Mouse (Mus musculus): ENCODE measurements around the gene Dlgap4. TPM values are rescaled to one million over a fixed set of nuclear protein-coding genes. Genes with fewer than 3 reads are reported as not detected.

The Dlgap4 gene
- polyA plus RNA-seq, 1 experiment from 2014 or later, result 70.0 TPM

DNA sequence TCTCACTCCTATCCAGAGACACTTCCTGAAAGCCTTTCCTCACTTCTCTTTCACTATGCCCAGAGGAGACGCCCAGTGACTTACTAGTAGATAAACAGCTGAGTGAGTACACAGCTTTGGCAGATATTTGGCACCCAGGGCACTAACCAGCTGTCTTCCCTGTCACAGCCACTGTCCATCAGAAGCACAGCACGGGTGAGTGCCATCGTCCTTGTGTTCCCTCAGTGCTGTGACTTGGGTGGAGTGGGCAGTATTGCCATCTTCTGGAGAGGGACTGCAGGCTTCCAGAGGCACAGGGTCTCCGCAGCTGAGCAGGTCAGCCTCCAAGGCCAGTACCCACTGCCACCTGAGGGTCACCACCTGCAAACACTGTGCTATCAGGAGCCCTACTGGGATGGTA lies 73.2 kb downstream of the Dlgap4 start:
- no peaks in the 10 kb centered on the region for H3K36me3 ChIP-seq
- peaks cover 26% of the 10 kb centered on the region for H3K27me3 ChIP-seq
- no peak overlapping the region for H3K4me2 ChIP-seq
- no peak overlapping the region for H3K9ac ChIP-seq
- no peak overlapping the region for H3K27ac ChIP-seq
- H3K4me3 ChIP-seq (replicated peaks), result no peak overlapping the region
- H3K9me3 ChIP-seq (replicated peaks), result no peaks in the 10 kb centered on the region
- ATAC-seq (replicated peaks; ENCODE audit: low FRiP score), result no peak
- 70% methylated on average over 4 of the region's 4 CpGs for WGBS
- peaks cover 8% of the 10 kb centered on the region for H3K4me1 ChIP-seq

DNA sequence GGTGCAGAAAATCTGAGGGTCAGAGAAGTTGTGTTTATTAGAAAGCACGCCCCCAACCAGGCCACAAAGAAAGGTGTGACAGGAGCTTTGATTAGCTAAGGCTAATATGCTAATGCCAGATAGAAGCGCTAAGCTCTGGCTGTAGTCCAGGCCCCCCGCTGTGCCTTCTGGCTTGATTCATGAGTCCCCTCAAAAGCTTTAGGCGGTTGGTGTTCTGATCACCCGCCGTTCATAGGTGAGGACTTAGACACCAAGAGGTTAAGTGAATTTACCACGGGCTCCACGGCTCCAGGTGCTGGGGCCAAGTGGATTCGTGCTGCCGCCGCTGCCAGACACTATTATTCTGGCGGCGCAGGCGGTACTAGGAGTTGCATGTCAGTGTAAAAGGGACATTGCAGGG lies 75.1 kb downstream of the Dlgap4 start:
- H3K4me3 ChIP-seq (replicated peaks), result no peak overlapping the region
- no peak overlapping the region for H3K9ac ChIP-seq
- H3K4me1 ChIP-seq, result no peaks in the 10 kb centered on the region; the same call in 1 of the 2 replicates
- H3K27ac ChIP-seq, result no peak overlapping the region
- H3K9me3 ChIP-seq (replicated peaks), result no peaks in the 10 kb centered on the region
- H3K36me3 ChIP-seq, result no peaks in the 10 kb centered on the region
- H3K27me3 ChIP-seq, result peaks cover 26% of the 10 kb centered on the region
- 5% methylated on average over 14 of the region's 14 CpGs for WGBS
- no peak for ATAC-seq (replicated peaks; ENCODE audit: low FRiP score)
- no peak overlapping the region for H3K4me2 ChIP-seq

DNA sequence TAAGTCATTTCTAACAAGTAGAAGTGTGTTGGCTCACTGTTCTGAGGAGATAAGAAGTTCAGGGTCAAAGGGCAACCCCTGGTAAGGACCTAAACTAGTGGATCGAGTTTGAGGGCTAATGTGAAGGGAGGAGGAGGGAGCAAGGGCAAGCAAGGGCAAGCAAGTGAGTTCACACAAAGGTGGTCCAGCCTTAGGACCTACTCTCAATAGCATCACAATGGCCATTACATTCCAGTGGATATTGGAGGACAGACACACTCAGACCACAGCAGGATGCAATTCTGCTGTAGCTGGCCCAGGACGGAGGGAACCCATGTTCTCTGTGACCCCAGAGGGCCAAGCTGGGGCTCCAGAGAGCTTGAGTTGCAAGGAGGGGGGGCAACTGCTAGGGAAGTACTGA lies 77.3 kb downstream of the Dlgap4 start:
- Histone ChIP-seq H3K4me1 (peaks cover 8% of the 10 kb centered on the region; the same call in 1 of the 2 replicates), H3K9me3 (replicated peaks) (no peaks in the 10 kb centered on the region), H3K36me3 (no peaks in the 10 kb centered on the region), H3K27ac (no peak overlapping the region), H3K27me3 (peaks cover 26% of the 10 kb centered on the region), H3K9ac (no peak overlapping the region), H3K4me2 (no peak overlapping the region), H3K4me3 (replicated peaks) (no peak overlapping the region)
- WGBS, result 32% methylated on average over 2 of the region's 2 CpGs
- no peak for ATAC-seq (replicated peaks; ENCODE audit: low FRiP score)

DNA sequence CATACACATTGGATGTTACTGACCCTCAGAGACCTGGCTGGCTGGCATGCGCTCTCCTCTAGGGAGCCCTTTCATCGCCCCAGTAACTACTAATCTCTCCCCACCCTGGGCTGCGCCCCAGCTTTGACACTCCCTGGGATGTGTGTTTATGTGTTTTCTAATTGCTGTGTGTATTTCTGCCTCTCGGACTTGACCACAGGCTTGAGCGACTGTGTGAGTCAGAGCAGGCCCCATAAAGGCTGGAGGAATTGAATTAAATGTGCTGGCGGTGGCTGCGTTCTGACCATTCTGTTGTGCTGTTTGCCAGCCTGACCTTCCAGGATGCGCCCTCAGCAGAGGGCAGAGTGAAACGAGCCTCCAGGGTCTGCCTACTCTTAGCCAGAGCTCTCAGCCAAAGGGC lies 78.2 kb downstream of the Dlgap4 start:
- H3K9ac ChIP-seq, result no peak overlapping the region
- no peak overlapping the region for H3K4me2 ChIP-seq
- no peak overlapping the region for H3K4me3 ChIP-seq (replicated peaks)
- H3K9me3 ChIP-seq (replicated peaks), result no peaks in the 10 kb centered on the region
- H3K36me3 ChIP-seq, result no peaks in the 10 kb centered on the region
- H3K27me3 ChIP-seq, result peaks cover 26% of the 10 kb centered on the region
- H3K27ac ChIP-seq, result no peak overlapping the region
- peaks cover 8% of the 10 kb centered on the region; the same call in 1 of the 2 replicates for H3K4me1 ChIP-seq
- 58% methylated on average over 9 of the region's 9 CpGs for WGBS
- ATAC-seq (replicated peaks; ENCODE audit: low FRiP score), result no peak

DNA sequence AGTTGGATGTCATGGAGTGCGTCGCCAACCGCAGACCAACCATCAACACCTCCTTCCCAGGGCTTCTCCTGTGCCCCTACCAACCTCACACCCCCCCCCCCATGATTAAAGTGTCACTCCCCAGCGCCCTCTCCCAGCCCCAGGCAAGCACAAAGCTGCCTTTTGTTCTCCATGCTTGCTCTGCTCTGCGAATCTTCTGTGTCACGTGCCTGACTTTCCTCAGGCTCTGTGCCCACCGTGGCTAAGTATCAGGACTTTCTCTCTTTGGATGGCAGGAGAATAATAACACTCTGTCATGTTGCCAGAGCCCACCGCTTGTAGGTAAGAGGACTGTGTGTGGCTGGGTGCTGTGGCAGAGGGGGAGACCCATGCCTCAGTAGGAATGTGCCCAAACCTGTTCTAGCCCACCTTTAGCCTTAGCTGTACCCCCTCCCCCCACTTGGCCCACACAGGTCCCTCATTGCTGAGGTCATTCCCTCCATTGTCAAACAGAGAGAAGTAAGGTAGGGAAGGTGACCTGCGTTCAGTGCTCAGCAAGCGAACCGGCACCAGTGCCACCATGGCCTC lies 79.8 kb downstream of the Dlgap4 start:
- Histone ChIP-seq H3K4me3 (replicated peaks) (no peak overlapping the region), H3K27ac (no peak overlapping the region), H3K9ac (no peak overlapping the region), H3K4me2 (no peak overlapping the region), H3K27me3 (peaks cover 19% of the 10 kb centered on the region), H3K36me3 (no peaks in the 10 kb centered on the region), H3K9me3 (replicated peaks) (no peaks in the 10 kb centered on the region), H3K4me1 (peaks cover 8% of the 10 kb centered on the region; the same call in 1 of the 2 replicates)
- 0 out of 2 replicates have a peak, but pooled peaks have one; percentile 54 for ATAC-seq (replicated peaks; ENCODE audit: low FRiP score)
- 71% methylated on average over 11 of the region's 11 CpGs for WGBS

DNA sequence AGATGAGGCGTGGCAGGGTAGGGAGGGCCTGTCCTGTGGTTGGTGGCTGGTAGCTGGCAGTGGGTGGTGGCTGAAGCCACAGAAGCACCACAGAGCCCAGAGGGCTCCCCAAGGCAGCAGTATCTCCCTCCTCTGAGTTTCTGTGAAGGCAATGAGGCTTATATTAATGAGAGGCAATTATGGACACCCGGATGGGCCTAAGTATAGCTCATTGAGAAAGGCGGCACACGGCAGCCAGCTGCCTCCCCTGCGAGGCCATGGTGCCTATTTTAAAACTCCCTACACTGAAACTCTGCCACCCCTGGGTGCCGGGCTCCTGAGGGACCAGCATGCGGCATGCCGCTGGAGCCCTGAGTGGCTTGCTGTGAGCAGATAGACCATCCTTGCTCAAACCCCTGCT lies 83.8 kb downstream of the Dlgap4 start:
- Histone ChIP-seq H3K4me2 (no peak overlapping the region), H3K36me3 (no peaks in the 10 kb centered on the region), H3K4me3 (replicated peaks) (no peak overlapping the region), H3K27me3 (no peaks in the 10 kb centered on the region), H3K4me1 (peaks cover 8% of the 10 kb centered on the region; the same call in 1 of the 2 replicates), H3K27ac (no peak overlapping the region), H3K9ac (no peak overlapping the region), H3K9me3 (replicated peaks) (no peaks in the 10 kb centered on the region)
- ATAC-seq (replicated peaks; ENCODE audit: low FRiP score), result no peak
- 88% methylated on average over 8 of the region's 8 CpGs for WGBS

DNA sequence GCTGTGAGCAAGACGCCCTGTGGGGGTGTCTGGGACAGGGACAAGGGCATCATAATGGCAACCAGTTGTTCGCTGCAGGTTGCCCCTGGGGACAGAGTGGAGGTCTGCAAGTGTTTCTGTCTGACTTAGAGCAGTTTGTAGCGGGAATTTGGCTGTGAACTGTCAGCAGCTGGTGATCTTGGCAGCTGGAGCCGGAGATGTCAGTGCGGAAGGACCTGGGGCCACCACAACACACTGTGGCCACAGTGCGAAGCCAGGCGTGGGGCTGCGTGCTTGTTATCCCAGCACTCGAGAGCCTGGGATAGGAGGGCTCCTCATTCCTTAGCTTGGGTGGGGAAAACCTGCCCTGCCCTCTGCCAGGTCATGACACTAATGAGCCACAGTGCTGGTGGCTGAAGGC lies 84.7 kb downstream of the Dlgap4 start:
- peaks cover 3% of the 10 kb centered on the region; the same call in 1 of the 2 replicates for H3K27me3 ChIP-seq
- no peak for ATAC-seq (replicated peaks; ENCODE audit: low FRiP score)
- H3K9ac ChIP-seq, result no peak overlapping the region
- no peaks in the 10 kb centered on the region for H3K36me3 ChIP-seq
- H3K4me1 ChIP-seq, result peaks cover 8% of the 10 kb centered on the region; the same call in 1 of the 2 replicates
- 71% methylated on average over 9 of the region's 9 CpGs for WGBS
- no peak overlapping the region for H3K27ac ChIP-seq
- no peak overlapping the region for H3K4me2 ChIP-seq
- H3K9me3 ChIP-seq (replicated peaks), result no peaks in the 10 kb centered on the region
- no peak overlapping the region for H3K4me3 ChIP-seq (replicated peaks)

DNA sequence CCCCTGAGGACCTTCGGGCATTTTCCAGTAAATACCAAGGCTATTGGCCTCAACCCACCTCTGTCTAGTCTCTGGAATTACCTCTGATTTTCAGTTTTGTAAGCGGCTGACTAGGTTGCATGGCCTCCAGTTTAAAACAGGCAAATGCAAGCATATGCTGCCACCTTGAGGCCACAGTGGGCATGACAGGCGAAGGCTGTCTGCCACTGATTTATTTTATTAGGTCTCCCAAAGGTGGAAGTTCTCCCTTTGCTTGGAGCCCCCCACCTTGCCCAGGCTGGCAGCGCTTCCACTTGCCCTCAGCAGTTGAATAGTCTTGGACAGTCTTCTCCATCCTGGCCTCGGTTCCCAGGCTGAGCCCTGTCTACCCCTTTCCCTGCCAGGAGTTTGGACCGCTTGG lies 92.0 kb downstream of the Dlgap4 start:
- no peaks in the 10 kb centered on the region for H3K9me3 ChIP-seq (replicated peaks)
- H3K4me2 ChIP-seq, result no peak overlapping the region
- H3K4me1 ChIP-seq, result no peaks in the 10 kb centered on the region
- WGBS, result 20% methylated on average over 6 of the region's 6 CpGs
- H3K4me3 ChIP-seq (replicated peaks), result no peak overlapping the region
- H3K27me3 ChIP-seq, result peaks cover 7% of the 10 kb centered on the region; the same call in 1 of the 2 replicates
- H3K9ac ChIP-seq, result no peak overlapping the region
- no peaks in the 10 kb centered on the region for H3K36me3 ChIP-seq
- ATAC-seq (replicated peaks; ENCODE audit: low FRiP score), result no peak
- no peak overlapping the region for H3K27ac ChIP-seq

DNA sequence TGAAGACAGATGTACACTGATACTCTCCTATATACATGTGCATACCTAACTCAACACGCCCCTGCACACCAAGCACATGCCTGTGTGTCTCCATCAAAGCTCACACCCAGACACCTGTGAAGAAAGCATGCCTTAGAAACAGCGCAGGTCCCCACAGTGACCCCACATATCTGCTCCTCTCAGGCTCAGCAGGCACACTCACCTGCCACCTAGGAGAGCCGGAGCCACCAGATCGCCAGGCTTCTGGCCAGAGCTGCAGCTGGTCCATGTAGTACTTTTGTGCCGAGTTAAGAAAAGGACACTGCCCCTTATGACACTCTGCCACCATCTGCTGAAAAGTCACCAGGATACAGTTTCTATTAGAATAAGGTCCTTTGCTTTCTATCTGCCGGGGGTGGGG lies 103.2 kb downstream of the Dlgap4 start:
- ATAC-seq (replicated peaks; ENCODE audit: low FRiP score), result no peak
- Histone ChIP-seq H3K9ac (no peak overlapping the region), H3K36me3 (no peaks in the 10 kb centered on the region), H3K4me2 (no peak overlapping the region), H3K9me3 (replicated peaks) (no peaks in the 10 kb centered on the region), H3K4me3 (replicated peaks) (no peak overlapping the region), H3K27ac (no peak overlapping the region), H3K4me1 (peaks cover 37% of the 10 kb centered on the region), H3K27me3 (no peaks in the 10 kb centered on the region)
- 83% methylated on average over 6 of the region's 6 CpGs for WGBS

DNA sequence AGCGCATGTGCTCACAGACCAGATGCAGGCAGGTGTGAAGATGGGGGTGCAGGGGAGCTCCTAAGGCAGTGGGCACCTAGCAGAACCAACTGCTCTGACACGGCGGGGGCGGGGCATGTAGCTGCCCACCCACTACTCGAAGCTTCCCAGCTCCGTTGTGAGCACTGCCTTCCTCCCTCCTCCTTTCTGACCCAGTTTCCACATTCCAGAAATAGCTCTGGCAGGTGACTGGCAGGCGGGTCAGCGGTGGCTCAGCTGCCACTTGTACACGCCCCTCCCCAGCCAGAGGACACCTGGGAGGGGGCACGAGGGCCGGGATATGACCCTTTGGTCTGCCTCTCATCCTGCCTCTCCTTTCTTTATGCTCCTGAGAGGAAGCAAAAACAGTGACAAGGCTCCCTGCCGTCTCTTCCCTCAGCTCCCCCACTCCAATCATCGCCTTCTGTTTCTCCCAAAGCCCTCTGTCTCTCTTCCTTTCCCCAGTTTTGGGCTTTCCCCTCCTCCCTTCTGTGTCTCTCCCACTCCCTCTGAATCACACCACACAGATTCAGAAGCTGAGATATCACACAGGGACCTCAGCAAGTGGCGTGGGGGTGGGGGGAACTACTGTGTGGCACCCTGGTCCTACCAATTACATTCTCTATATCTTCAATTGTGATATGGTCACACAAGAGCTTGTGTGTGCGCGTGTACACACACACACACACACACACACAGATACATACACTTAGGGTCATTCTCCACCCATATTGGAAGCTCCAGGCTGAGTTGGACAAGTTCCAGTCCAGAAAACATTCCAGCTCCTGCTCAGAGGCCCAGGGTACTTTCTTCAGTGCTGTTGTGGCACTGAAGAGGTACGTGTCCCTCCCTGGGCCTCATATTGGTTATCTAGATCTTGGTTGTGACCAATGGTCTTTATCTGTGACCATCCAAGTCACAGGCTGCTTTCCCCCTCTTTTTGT lies 104.1 kb downstream of the Dlgap4 start:
- Histone ChIP-seq H3K4me1 (peaks cover 46% of the 10 kb centered on the region), H3K27me3 (no peaks in the 10 kb centered on the region), H3K9me3 (replicated peaks) (no peaks in the 10 kb centered on the region), H3K9ac (no peak overlapping the region), H3K36me3 (no peaks in the 10 kb centered on the region), H3K4me2 (peak overlapping the region; percentile 53), H3K4me3 (replicated peaks) (peak overlapping the region; percentile 20), H3K27ac (peak overlapping the region; percentile 70)
- ATAC-seq (replicated peaks; ENCODE audit: low FRiP score), result peak; percentile 7; the same call in 1 of the 2 replicates
- WGBS, result 21% methylated on average over 17 of the region's 17 CpGs

DNA sequence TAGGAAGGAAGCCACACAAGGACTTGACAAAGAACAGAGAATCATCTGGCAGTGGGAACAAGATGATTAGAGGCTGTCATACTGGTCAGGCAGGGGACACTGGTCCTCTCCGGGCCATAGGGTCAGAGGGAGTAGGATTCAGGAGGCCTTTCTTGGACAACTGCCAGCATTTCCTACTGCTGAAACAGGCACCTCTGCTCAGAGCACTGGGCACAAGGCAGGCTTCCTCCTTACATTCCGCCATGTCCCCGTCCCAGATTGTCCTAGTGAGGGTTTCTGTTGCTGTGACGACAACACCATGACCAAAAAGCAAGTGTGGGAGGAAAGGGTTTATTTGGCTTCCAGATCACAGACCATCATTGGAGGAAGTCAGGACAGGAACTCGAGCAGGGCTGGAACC lies 105.3 kb downstream of the Dlgap4 start:
- no peak for ATAC-seq (replicated peaks; ENCODE audit: low FRiP score)
- no peaks in the 10 kb centered on the region for H3K9me3 ChIP-seq (replicated peaks)
- no peaks in the 10 kb centered on the region for H3K36me3 ChIP-seq

More for the DNA sequence above, 105.3 kb downstream of the Dlgap4 start:
- 31% methylated on average over 5 of the region's 5 CpGs for WGBS
- peaks cover 56% of the 10 kb centered on the region for H3K4me1 ChIP-seq
- H3K4me2 ChIP-seq, result no peak overlapping the region
- H3K27me3 ChIP-seq, result no peaks in the 10 kb centered on the region
- no peak overlapping the region for H3K4me3 ChIP-seq (replicated peaks)
- H3K9ac ChIP-seq, result no peak overlapping the region
- H3K27ac ChIP-seq, result peak overlapping the region; percentile 70
